Mouse (Mus musculus): ENCODE results near the gene Myo1h. TPM values are rescaled to one million over a fixed set of nuclear protein-coding genes. Genes with fewer than 3 reads are reported as not detected.

The Myo1h gene
- polyA plus RNA-seq, 1 experiment from 2014 or later = 1.2 TPM

- Histone ChIP-seq H3K36me3 (peaks cover 97% of the 10 kb centered on the region), H3K9me3 (replicated peaks) (no peaks in the 10 kb centered on the region), H3K4me3 (0 out of 2 replicates have a peak overlapping the region, but pooled peaks have one; percentile 3), H3K27ac (peak overlapping the region; percentile 90), H3K27me3 (ENCODE audit: low read depth, poor library complexity, severe bottlenecking) (no peaks in the 10 kb centered on the region), H3K4me1 (peaks cover 56% of the 10 kb centered on the region)
- no peak for DNase-seq (ENCODE audit: low spot score)
- 49% methylated on average over 3 of the region's 3 CpGs for WGBS
These were observed 82.4 kb downstream of the Myo1h start for GRCm38 (mm10) chr5:114371331-114371730.

GRCm38 (mm10) chr5:114371731-114372473, 82.9 kb downstream of the Myo1h start:
- no peak for DNase-seq (ENCODE audit: low spot score)

GRCm38 (mm10) chr5:114372565-114372964, 83.6 kb downstream of the Myo1h start:
- H3K9me3 ChIP-seq (replicated peaks) = no peaks in the 10 kb centered on the region
- peak overlapping the region; percentile 90 for H3K27ac ChIP-seq
- DNase-seq (ENCODE audit: low spot score) = no peak
- H3K4me3 ChIP-seq = 0 out of 2 replicates have a peak overlapping the region, but pooled peaks have one; percentile 3
- H3K36me3 ChIP-seq = peaks cover 92% of the 10 kb centered on the region
- H3K27me3 ChIP-seq (ENCODE audit: low read depth, poor library complexity, severe bottlenecking) = no peaks in the 10 kb centered on the region
- 46% methylated on average over 11 of the region's 11 CpGs for WGBS
- peaks cover 60% of the 10 kb centered on the region for H3K4me1 ChIP-seq

More at GRCm38 (mm10) chr5:114371731-114372473, 82.9 kb downstream of the Myo1h start:
- Histone ChIP-seq H3K4me1 (peaks cover 56% of the 10 kb centered on the region), H3K27me3 (ENCODE audit: low read depth, poor library complexity, severe bottlenecking) (no peaks in the 10 kb centered on the region), H3K4me3 (0 out of 2 replicates have a peak overlapping the region, but pooled peaks have one; percentile 3), H3K36me3 (peaks cover 97% of the 10 kb centered on the region), H3K27ac (peak overlapping the region; percentile 90), H3K9me3 (replicated peaks) (no peaks in the 10 kb centered on the region)
- WGBS = 65% methylated on average over 25 of the region's 25 CpGs

GRCm38 (mm10) chr5:114373174-114373573, 84.2 kb downstream of the Myo1h start:
- no peak for DNase-seq (ENCODE audit: low spot score)
- Histone ChIP-seq H3K9me3 (replicated peaks) (no peaks in the 10 kb centered on the region), H3K27me3 (ENCODE audit: low read depth, poor library complexity, severe bottlenecking) (no peaks in the 10 kb centered on the region), H3K36me3 (peaks cover 86% of the 10 kb centered on the region), H3K4me1 (peaks cover 66% of the 10 kb centered on the region), H3K4me3 (no peak overlapping the region), H3K27ac (peak overlapping the region; percentile 90)
- 81% methylated on average over 11 of the region's 11 CpGs for WGBS

GRCm38 (mm10) chr5:114373581-114373980, 84.6 kb downstream of the Myo1h start:
- DNase-seq (ENCODE audit: low spot score) = no peak
- no peaks in the 10 kb centered on the region for H3K27me3 ChIP-seq (ENCODE audit: low read depth, poor library complexity, severe bottlenecking)
- no peak overlapping the region for H3K4me3 ChIP-seq
- H3K27ac ChIP-seq = 0 out of 2 replicates have a peak overlapping the region, but pooled peaks have one; percentile 90
- peaks cover 82% of the 10 kb centered on the region for H3K36me3 ChIP-seq
- no peaks in the 10 kb centered on the region for H3K9me3 ChIP-seq (replicated peaks)
- 90% methylated on average over 9 of the region's 9 CpGs for WGBS
- H3K4me1 ChIP-seq = peaks cover 69% of the 10 kb centered on the region

- Histone ChIP-seq H3K36me3 (peaks cover 71% of the 10 kb centered on the region), H3K27me3 (ENCODE audit: low read depth, poor library complexity, severe bottlenecking) (no peaks in the 10 kb centered on the region), H3K9me3 (replicated peaks) (no peaks in the 10 kb centered on the region), H3K27ac (no peak overlapping the region), H3K4me3 (no peak overlapping the region), H3K4me1 (peaks cover 71% of the 10 kb centered on the region)
- 92% methylated on average over 23 of the region's 23 CpGs for WGBS
- no peak for DNase-seq (ENCODE audit: low spot score)
These were observed 85.6 kb downstream of the Myo1h start for GRCm38 (mm10) chr5:114374409-114375213.

- H3K4me3 ChIP-seq = peak overlapping the region; percentile 98
- H3K27me3 ChIP-seq (ENCODE audit: low read depth, poor library complexity, severe bottlenecking) = no peaks in the 10 kb centered on the region
- peak overlapping the region; percentile 36; the same call in 1 of the 2 replicates for H3K27ac ChIP-seq
- DNase-seq (ENCODE audit: low spot score) = no peak
- H3K36me3 ChIP-seq = peaks cover 46% of the 10 kb centered on the region
- no peaks in the 10 kb centered on the region for H3K9me3 ChIP-seq (replicated peaks)
- peaks cover 49% of the 10 kb centered on the region for H3K4me1 ChIP-seq
- 83% methylated on average over 10 of the region's 10 CpGs for WGBS
These were observed 89.4 kb downstream of the Myo1h start for GRCm38 (mm10) chr5:114378177-114378920.

- peak overlapping the region; percentile 97; the same call in 1 of the 2 replicates for H3K27ac ChIP-seq
- DNase-seq (ENCODE audit: low spot score) = no peak
- H3K9me3 ChIP-seq (replicated peaks) = no peaks in the 10 kb centered on the region
- peaks cover 43% of the 10 kb centered on the region for H3K4me1 ChIP-seq
- H3K4me3 ChIP-seq = peak overlapping the region; percentile 98
- 65% methylated on average over 6 of the region's 6 CpGs for WGBS
- peaks cover 46% of the 10 kb centered on the region for H3K36me3 ChIP-seq
- no peaks in the 10 kb centered on the region for H3K27me3 ChIP-seq (ENCODE audit: low read depth, poor library complexity, severe bottlenecking)
These were observed 90.0 kb downstream of the Myo1h start for GRCm38 (mm10) chr5:114378936-114379335.

- peak overlapping the region; percentile 97 for H3K27ac ChIP-seq
- H3K4me1 ChIP-seq = peaks cover 38% of the 10 kb centered on the region
- H3K27me3 ChIP-seq (ENCODE audit: low read depth, poor library complexity, severe bottlenecking) = no peaks in the 10 kb centered on the region
- DNase-seq (ENCODE audit: low spot score) = no peak
- H3K36me3 ChIP-seq = peaks cover 46% of the 10 kb centered on the region
- no peaks in the 10 kb centered on the region for H3K9me3 ChIP-seq (replicated peaks)
- 3% methylated on average over 20 of the region's 20 CpGs for WGBS
- peak overlapping the region; percentile 98 for H3K4me3 ChIP-seq
These were observed 90.8 kb downstream of the Myo1h start for GRCm38 (mm10) chr5:114379763-114380162.

- H3K27me3 ChIP-seq (ENCODE audit: low read depth, poor library complexity, severe bottlenecking) = no peaks in the 10 kb centered on the region
- H3K9me3 ChIP-seq (replicated peaks) = no peaks in the 10 kb centered on the region
- H3K4me3 ChIP-seq = peak within 1 kb of the TSS; percentile 98
- WGBS = 1% methylated on average over 74 of the region's 74 CpGs
- peaks cover 38% of the 10 kb centered on the region for H3K4me1 ChIP-seq
- H3K27ac ChIP-seq = peak within 1 kb of the TSS; percentile 97
- H3K36me3 ChIP-seq = peaks cover 46% of the 10 kb centered on the region
- DNase-seq (ENCODE audit: low spot score) = peak; percentile 93
These were observed 91.4 kb downstream of the Myo1h start, which contains the start of the genes Kctd10 and Ube3b for GRCm38 (mm10) chr5:114380209-114381012. Kctd10 (minus strand) TSS chr5:114380508. Ube3b (plus strand) TSS chr5:114380607.

- Histone ChIP-seq H3K4me1 (peaks cover 38% of the 10 kb centered on the region), H3K27me3 (ENCODE audit: low read depth, poor library complexity, severe bottlenecking) (no peaks in the 10 kb centered on the region), H3K27ac (peak overlapping the region; percentile 97), H3K36me3 (peaks cover 46% of the 10 kb centered on the region), H3K4me3 (peak overlapping the region; percentile 98), H3K9me3 (replicated peaks) (no peaks in the 10 kb centered on the region)
- under 1% methylated on average over 18 of the region's 18 CpGs for WGBS
- no peak for DNase-seq (ENCODE audit: low spot score)
These were observed 92.0 kb downstream of the Myo1h start for GRCm38 (mm10) chr5:114381013-114381351.

Data from limb, embryonic 10.5 days (tissue).